Mouse (Mus musculus): ENCODE results near the gene Itgae.
A peak's percentile ranks its signal among the peaks of the same experiment; 100 is the strongest.

Gene Itgae

GRCm38 (mm10) chr11:73146026-73146974, 55.9 kb downstream of the Itgae start:
- DNase-seq (ENCODE audit: low read depth, low spot score) = no peak

- DNase-seq (ENCODE audit: low read depth, low spot score) = no peak
Measured at GRCm38 (mm10) chr11:73146975-73147365, 56.6 kb downstream of the Itgae start.

GRCm38 (mm10) chr11:73148209-73148608, 57.8 kb downstream of the Itgae start:
- no peak for DNase-seq (ENCODE audit: low read depth, low spot score)

- DNase-seq (ENCODE audit: low read depth, low spot score) = no peak
Measured at GRCm38 (mm10) chr11:73155071-73155470, 64.7 kb downstream of the Itgae start.

- no peak for DNase-seq (ENCODE audit: low read depth, low spot score)
Measured at GRCm38 (mm10) chr11:73159957-73160810, 69.8 kb downstream of the Itgae start, which contains the start of gene P2rx5. TSS of gene P2rx5 (plus strand) at chr11:73160421.

GRCm38 (mm10) chr11:73160811-73161200, 70.4 kb downstream of the Itgae start:
- DNase-seq (ENCODE audit: low read depth, low spot score) = no peak

- no peak for DNase-seq (ENCODE audit: low read depth, low spot score)
Measured at GRCm38 (mm10) chr11:73161616-73162015, 71.2 kb downstream of the Itgae start.

- DNase-seq (ENCODE audit: low read depth, low spot score) = no peak
Measured at GRCm38 (mm10) chr11:73162284-73162683, 71.9 kb downstream of the Itgae start.

GRCm38 (mm10) chr11:73168071-73168470, 77.7 kb downstream of the Itgae start:
- DNase-seq (ENCODE audit: low read depth, low spot score) = no peak

GRCm38 (mm10) chr11:73168576-73168975, 78.2 kb downstream of the Itgae start:
- DNase-seq (ENCODE audit: low read depth, low spot score) = no peak

- DNase-seq (ENCODE audit: low read depth, low spot score) = no peak
Measured at GRCm38 (mm10) chr11:73169231-73169630, 78.8 kb downstream of the Itgae start.

- DNase-seq (ENCODE audit: low read depth, low spot score) = no peak
Measured at GRCm38 (mm10) chr11:73172186-73172585, 81.8 kb downstream of the Itgae start.

- no peak for DNase-seq (ENCODE audit: low read depth, low spot score)
Measured at GRCm38 (mm10) chr11:73175612-73176011, 85.2 kb downstream of the Itgae start.

- DNase-seq (ENCODE audit: low read depth, low spot score) = no peak
Measured at GRCm38 (mm10) chr11:73176186-73176585, 85.8 kb downstream of the Itgae start.

GRCm38 (mm10) chr11:73176608-73177508, 86.5 kb downstream of the Itgae start, which contains the start of the genes Emc6 and Tax1bp3:
TSS of gene Emc6 (minus strand) at chr11:73177037.
TSS of gene Tax1bp3 (plus strand) at chr11:73177083.
- DNase-seq (ENCODE audit: low read depth, low spot score) = peak; percentile 98

GRCm38 (mm10) chr11:73177509-73177875, 87.1 kb downstream of the Itgae start:
- DNase-seq (ENCODE audit: low read depth, low spot score) = no peak

GRCm38 (mm10) chr11:73177895-73178294, 87.5 kb downstream of the Itgae start:
- no peak for DNase-seq (ENCODE audit: low read depth, low spot score)

- DNase-seq (ENCODE audit: low read depth, low spot score) = no peak
Measured at GRCm38 (mm10) chr11:73185872-73186615, 95.7 kb downstream of the Itgae start.

GRCm38 (mm10) chr11:73187231-73187630, 96.8 kb downstream of the Itgae start:
- no peak for DNase-seq (ENCODE audit: low read depth, low spot score)

- no peak for DNase-seq (ENCODE audit: low read depth, low spot score)
Measured at GRCm38 (mm10) chr11:73193047-73193446, 102.7 kb downstream of the Itgae start.
